Mouse (Mus musculus) neural tube, embryonic 14.5 days (tissue): Measurements from ENCODE around the gene Frat2. TPM values are rescaled to one million over a fixed set of nuclear protein-coding genes. Genes with fewer than 3 reads are reported as not detected.

Experiments
- ATAC-seq: fragments of 200-750 bp; cut with Nextera tagmentation; 2 replicates; pipeline ENCODE4 v1.8.0; 2017; ENCODE audit warnings: low read depth, mild to moderate bottlenecking, moderate TSS enrichment, moderate library complexity
- H3K27ac ChIP-seq: fragments of 300-500 bp; sonication (generic); 2 replicates; pipeline ENCODE4 v1.5.1; 2014; ENCODE audit warnings: low read depth, mild to moderate bottlenecking, control low read depth, low read length, moderate library complexity, mixed read lengths
- H3K27me3 ChIP-seq: fragments of 300-500 bp; sonication (generic); 2 replicates; pipeline ENCODE4 v1.6.1; 2014; ENCODE audit warnings: low read length; ENCODE audit not compliant: control insufficient read depth, insufficient read depth
- H3K36me3 ChIP-seq: fragments of 300-500 bp; sonication (generic); 2 replicates; pipeline ENCODE4 v1.6.1; 2014; ENCODE audit warnings: low read length, mixed read lengths; ENCODE audit not compliant: control insufficient read depth, insufficient read depth
- H3K4me1 ChIP-seq: fragments of 300-500 bp; sonication (generic); 2 replicates; pipeline ENCODE4 v1.6.1; 2014; ENCODE audit warnings: low read length; ENCODE audit not compliant: control insufficient read depth, insufficient read depth
- H3K4me2 ChIP-seq: fragments of 300-500 bp; sonication (generic); 2 replicates; pipeline ENCODE4 v1.6.1; 2014; ENCODE audit warnings: mild to moderate bottlenecking, low read depth, low read length, control low read depth
- H3K4me3 ChIP-seq: fragments of 300-500 bp; sonication (generic); 2 replicates; pipeline ENCODE4 v1.5.1; 2014; ENCODE audit warnings: low read depth, low read length, control low read depth, mixed read lengths
- H3K9ac ChIP-seq: fragments of 300-500 bp; sonication (generic); replicated peaks from 2 replicates; pipeline ENCODE4 v1.6.1; 2014; ENCODE audit warnings: low read depth, mild to moderate bottlenecking, control low read depth, low read length, mixed read lengths
- H3K9me3 ChIP-seq: fragments of 300-500 bp; sonication (generic); 2 replicates; pipeline ENCODE4 v1.6.1; 2016; ENCODE audit warnings: low read length; ENCODE audit not compliant: control insufficient read depth
- WGBS: fragments of 180-500 bp; shearing (Covaris S2); extraction: QIAGEN DNeasy Blood & Tissue Kit; methylation state at CpG from one replicate; pipeline ENCODE4 v1.1.7; 2014; 5-methylcytosine and 5-hydroxymethylcytosine counted together
- polyA plus RNA-seq: library from polyadenylated mRNA; unstranded; fragments of >200 nt; fragmentation: Nextera tagmentation; extraction: Ambion mirVana; gene quantifications from 2 replicates; pipeline ENCODE4 v1.2.1, GENCODE M21; 2014

Frat2 gene
- polyA plus RNA-seq, 1 experiment from 2014 or later = 5.4 TPM

DNA sequence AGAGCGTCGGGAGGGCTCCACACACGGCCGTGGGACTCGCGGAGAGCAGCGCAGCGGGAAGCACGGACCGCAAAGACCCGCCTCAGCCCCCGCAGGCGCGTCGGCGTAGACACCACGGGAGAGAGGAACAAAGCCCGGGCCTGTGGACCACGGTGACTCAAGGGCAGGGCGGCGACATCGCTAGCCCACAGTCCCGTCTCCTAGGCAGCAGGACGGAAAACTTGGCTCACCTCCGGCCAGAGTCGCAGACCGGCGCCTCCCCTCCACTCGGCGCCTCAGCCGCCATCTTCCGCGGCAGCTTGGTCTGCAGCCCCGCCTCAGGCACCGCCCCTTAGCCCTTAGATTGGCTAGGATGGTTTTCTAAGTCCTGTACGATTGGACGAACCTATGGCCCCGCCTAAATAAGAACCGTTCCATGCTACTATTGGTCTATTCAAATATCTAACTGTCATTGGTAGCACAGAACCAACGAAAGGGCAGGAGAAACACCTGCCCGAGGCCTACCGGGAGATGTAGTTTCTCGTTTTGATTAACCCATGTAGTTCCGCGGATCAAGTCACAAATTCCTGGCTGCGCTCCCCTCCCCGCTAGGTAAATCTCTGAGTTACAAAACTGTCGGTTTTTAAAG is 46.1 kb downstream of the Frat2 start, which contains the start of gene Arhgap19:
Arhgap19 (minus strand) TSS at position 306 of the 628 bp plus-strand sequence.
- no peaks in the 10 kb centered on the region for H3K36me3 ChIP-seq
- H3K27me3 ChIP-seq = no peaks in the 10 kb centered on the region
- no peaks in the 10 kb centered on the region for H3K9me3 ChIP-seq
- peak within 1 kb of the TSS; percentile 53; the same call in 1 of the 2 replicates for H3K27ac ChIP-seq
- ATAC-seq = peak; percentile 100
- H3K4me1 ChIP-seq = peaks cover 6% of the 10 kb centered on the region; the same call in 1 of the 2 replicates
- WGBS = under 1% methylated on average over 42 of the region's 48 CpGs
- H3K4me2 ChIP-seq = peak within 1 kb of the TSS; percentile 63
- peak within 1 kb of the TSS; percentile 62 for H3K9ac ChIP-seq
- peak within 1 kb of the TSS; percentile 73 for H3K4me3 ChIP-seq

DNA sequence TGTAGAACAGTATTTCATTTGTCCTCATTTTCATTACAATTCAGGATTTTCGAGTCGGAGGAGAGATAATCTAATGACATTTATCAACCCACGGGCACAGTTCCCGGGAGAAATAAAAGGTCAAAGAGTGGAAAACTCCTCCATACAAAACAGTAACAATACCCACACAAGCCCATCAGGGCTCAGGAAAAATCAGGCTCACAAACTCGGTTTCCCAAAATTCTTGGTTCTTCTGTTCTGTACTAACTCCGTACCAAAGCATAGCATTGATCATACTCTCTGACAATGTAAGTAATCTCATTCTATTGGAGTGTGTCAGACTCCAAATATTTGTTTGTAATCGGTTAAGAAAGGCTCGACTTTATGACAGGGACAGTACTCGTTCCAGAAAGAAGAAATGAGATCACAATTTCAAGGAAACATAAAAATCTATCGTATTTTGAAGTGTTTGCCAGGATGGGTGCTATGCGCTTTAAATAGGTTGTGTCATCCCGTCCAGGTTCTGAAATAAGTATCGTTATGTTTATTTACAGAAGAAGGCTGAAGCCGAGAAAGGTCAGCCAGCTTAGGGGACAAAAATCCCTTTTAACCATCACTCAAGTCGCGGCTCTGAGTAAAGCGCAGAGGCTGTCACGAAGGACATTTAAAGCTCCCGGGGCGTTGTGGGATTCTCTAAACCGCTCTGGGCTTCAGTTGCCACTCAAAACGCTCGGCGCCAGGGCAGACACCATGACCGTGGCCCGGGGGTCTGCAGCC is 46.8 kb downstream of the Frat2 start:
- Histone ChIP-seq H3K4me2 (peak overlapping the region; percentile 63), H3K27me3 (no peaks in the 10 kb centered on the region), H3K27ac (peak overlapping the region; percentile 53; the same call in 1 of the 2 replicates), H3K9ac (peak overlapping the region; percentile 62), H3K4me1 (peaks cover 6% of the 10 kb centered on the region; the same call in 1 of the 2 replicates), H3K9me3 (no peaks in the 10 kb centered on the region), H3K4me3 (peak overlapping the region; percentile 73), H3K36me3 (no peaks in the 10 kb centered on the region)
- ATAC-seq = no peak
- WGBS = 4% methylated on average over 26 of the region's 26 CpGs

DNA sequence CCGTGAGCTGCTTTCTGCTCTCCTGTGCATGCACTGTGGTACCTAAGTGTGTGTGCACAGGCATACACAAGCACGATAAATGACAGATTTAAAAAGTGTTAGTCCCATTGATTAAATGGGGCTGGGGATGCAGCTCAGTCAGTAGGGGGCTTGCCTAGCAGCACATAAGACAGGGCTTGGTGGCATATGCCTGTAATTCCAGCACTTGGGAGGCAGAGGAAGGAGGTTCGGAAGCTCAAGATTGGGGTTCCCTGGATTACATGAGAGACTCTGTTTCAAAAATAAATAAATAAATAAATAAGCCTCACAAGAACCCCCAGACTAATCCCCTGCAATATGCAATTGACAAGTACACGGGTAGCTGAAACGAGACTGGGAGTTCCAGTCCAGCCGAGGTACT is 47.5 kb downstream of the Frat2 start:
- no peaks in the 10 kb centered on the region for H3K9me3 ChIP-seq
- H3K36me3 ChIP-seq = no peaks in the 10 kb centered on the region
- no peak overlapping the region for H3K27ac ChIP-seq
- peak overlapping the region; percentile 63; the same call in 1 of the 2 replicates for H3K4me2 ChIP-seq
- 51% methylated on average over 6 of the region's 6 CpGs for WGBS
- ATAC-seq = no peak
- no peak overlapping the region; the same call in 1 of the 2 replicates for H3K4me3 ChIP-seq
- peaks cover 6% of the 10 kb centered on the region; the same call in 1 of the 2 replicates for H3K4me1 ChIP-seq
- H3K27me3 ChIP-seq = no peaks in the 10 kb centered on the region
- 0 out of 2 replicates have a peak overlapping the region, but pooled peaks have one; percentile 8 for H3K9ac ChIP-seq

DNA sequence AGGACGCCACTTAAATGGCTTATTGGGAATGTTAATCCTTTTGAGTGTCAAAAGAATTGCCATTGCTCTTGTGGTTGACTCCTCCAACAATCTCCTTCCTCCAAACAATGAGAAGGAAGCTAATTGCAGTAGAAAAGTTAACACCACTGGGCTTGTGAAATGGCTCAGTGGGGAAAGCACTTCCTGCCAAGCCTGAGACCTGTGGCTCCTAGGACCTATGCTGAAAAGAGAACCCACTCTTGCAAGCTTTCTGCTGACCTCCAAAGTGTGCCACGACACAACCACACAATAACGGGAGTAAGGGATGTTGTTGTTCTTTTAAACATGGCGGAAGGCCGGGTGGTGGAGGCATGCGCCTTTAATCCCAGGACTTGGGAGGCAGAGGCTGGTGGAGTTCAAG is 50.4 kb downstream of the Frat2 start:
- H3K9ac ChIP-seq = no peak overlapping the region
- no peaks in the 10 kb centered on the region for H3K27me3 ChIP-seq
- H3K9me3 ChIP-seq = no peaks in the 10 kb centered on the region
- ATAC-seq = no peak
- WGBS = 91% methylated on average over 6 of the region's 6 CpGs
- no peak overlapping the region for H3K27ac ChIP-seq
- no peaks in the 10 kb centered on the region for H3K36me3 ChIP-seq
- no peak overlapping the region for H3K4me3 ChIP-seq
- H3K4me2 ChIP-seq = no peak overlapping the region
- H3K4me1 ChIP-seq = peaks cover 6% of the 10 kb centered on the region; the same call in 1 of the 2 replicates

DNA sequence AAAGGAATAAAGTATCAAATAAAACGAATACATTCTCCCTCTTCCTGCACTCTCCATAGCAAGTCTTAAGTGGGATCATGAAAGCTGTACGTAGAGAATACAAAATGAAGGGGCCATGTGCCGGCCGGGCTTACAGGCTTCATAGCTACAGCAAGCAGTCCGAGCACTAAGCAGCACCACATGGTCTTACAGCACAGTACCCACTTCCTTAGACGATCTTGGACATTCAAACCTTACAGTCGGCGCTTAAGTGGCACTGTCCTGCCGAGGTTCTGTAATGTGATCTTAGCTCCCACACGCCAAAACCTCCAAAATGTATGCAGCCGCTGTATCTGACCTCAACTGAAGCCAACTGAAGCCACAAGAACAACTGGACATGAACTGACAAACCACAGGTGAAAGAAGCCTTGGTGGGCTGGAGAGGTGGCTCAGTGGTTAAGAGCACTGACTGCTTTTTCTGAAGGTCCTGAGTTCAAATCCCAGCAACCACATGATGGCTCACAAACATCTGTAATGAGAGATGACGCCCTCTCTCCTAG is 51.1 kb downstream of the Frat2 start:
- no peaks in the 10 kb centered on the region for H3K36me3 ChIP-seq
- no peak overlapping the region for H3K9ac ChIP-seq
- ATAC-seq = no peak
- no peaks in the 10 kb centered on the region for H3K9me3 ChIP-seq
- H3K4me3 ChIP-seq = no peak overlapping the region
- H3K27ac ChIP-seq = no peak overlapping the region
- peaks cover 6% of the 10 kb centered on the region; the same call in 1 of the 2 replicates for H3K4me1 ChIP-seq
- 89% methylated on average over 12 of the region's 12 CpGs for WGBS
- H3K27me3 ChIP-seq = no peaks in the 10 kb centered on the region
- H3K4me2 ChIP-seq = no peak overlapping the region

- H3K36me3 ChIP-seq = no peaks in the 10 kb centered on the region
- H3K9ac ChIP-seq = no peak overlapping the region
- no peak overlapping the region for H3K4me3 ChIP-seq
- no peak for ATAC-seq
- no peaks in the 10 kb centered on the region for H3K27me3 ChIP-seq
- WGBS = 85% methylated on average over 3 of the region's 3 CpGs
- no peak overlapping the region for H3K27ac ChIP-seq
- H3K9me3 ChIP-seq = no peaks in the 10 kb centered on the region
- H3K4me2 ChIP-seq = no peak overlapping the region
- peaks cover 6% of the 10 kb centered on the region; the same call in 1 of the 2 replicates for H3K4me1 ChIP-seq
These were observed 51.7 kb downstream of the Frat2 start for GRCm38 (mm10) chr19:41796148-41796760.

Other genes starting within 250 kb of the Frat2 start
- 38.5 and 53.5 TPM in 2 replicates for gene Slit1, start 104.5 kb downstream of the Frat2 start, polyA plus RNA-seq
- gene Arhgap19, start 46.1 kb downstream of the Frat2 start, polyA plus RNA-seq = 3.6 and 5.9 TPM in 2 replicates
- 25.0 and 31.4 TPM in 2 replicates for gene Frat1, start 18.2 kb downstream of the Frat2 start, polyA plus RNA-seq
- 10.7 and 14.7 TPM in 2 replicates for gene Rrp12, start 48.0 kb upstream of the Frat2 start, polyA plus RNA-seq
- 521 and 528 TPM in 2 replicates for gene Pgam1, start 63.8 kb upstream of the Frat2 start, polyA plus RNA-seq
- gene Exosc1, start 85.3 kb upstream of the Frat2 start, polyA plus RNA-seq = 60.7 and 69.2 TPM in 2 replicates
- gene Zdhhc16, start 85.3 kb upstream of the Frat2 start, polyA plus RNA-seq = 67.7 and 72.7 TPM in 2 replicates
- 33.7 and 34.8 TPM in 2 replicates for gene Mms19, start 133.0 kb upstream of the Frat2 start, polyA plus RNA-seq
- 8.2 and 9.9 TPM in 2 replicates for gene Ubtd1, start 133.6 kb upstream of the Frat2 start, polyA plus RNA-seq
- 0.73 and 0.80 TPM in 2 replicates for gene Ankrd2, start 187.9 kb upstream of the Frat2 start, polyA plus RNA-seq
- 1.3 and 1.7 TPM in 2 replicates for gene Hoga1, start 197.5 kb upstream of the Frat2 start, polyA plus RNA-seq
- gene 4933411K16Rik, start 204.1 kb upstream of the Frat2 start, polyA plus RNA-seq = 0.15 TPM in 1 of 2 replicates, not detected in the other
- gene Morn4, start 238.2 kb upstream of the Frat2 start, polyA plus RNA-seq = 118 and 131 TPM in 2 replicates
- gene Pi4k2a, start 242.3 kb upstream of the Frat2 start, polyA plus RNA-seq = 35.3 and 40.7 TPM in 2 replicates